Mouse (Mus musculus) neutrophil, adult 5-6 weeks (primary cell): ENCODE measurements at regions not wholly inside any gene's neighbourhood (a gene's known extent, or its start where the extent isn't known, plus 50 kb on each side); places are given as distances from the start of the nearest gene placed in this dataset.

ENCODE experiments used
- ATAC-seq: fragments of 151-379, 151-347 bp; 2 replicates; pipeline ENCODE4 v1.8.0; 2017; ENCODE audit warnings: mild to moderate bottlenecking, moderate TSS enrichment; ENCODE audit not compliant: insufficient number of reproducible peaks, poor library complexity, low FRiP score, severe bottlenecking; ENCODE audit errors: extremely low read depth

GRCm38 (mm10) chr2:160503597-160504393, 136.9 kb upstream of the Mafb start:
- ATAC-seq: no peak

- no peak for ATAC-seq
Observed at GRCm38 (mm10) chr2:160504394-160504657, 137.5 kb upstream of the Mafb start.

- ATAC-seq: no peak
Observed at GRCm38 (mm10) chr2:160507371-160507770, 138.3 kb upstream of the Top1 start.

DNA sequence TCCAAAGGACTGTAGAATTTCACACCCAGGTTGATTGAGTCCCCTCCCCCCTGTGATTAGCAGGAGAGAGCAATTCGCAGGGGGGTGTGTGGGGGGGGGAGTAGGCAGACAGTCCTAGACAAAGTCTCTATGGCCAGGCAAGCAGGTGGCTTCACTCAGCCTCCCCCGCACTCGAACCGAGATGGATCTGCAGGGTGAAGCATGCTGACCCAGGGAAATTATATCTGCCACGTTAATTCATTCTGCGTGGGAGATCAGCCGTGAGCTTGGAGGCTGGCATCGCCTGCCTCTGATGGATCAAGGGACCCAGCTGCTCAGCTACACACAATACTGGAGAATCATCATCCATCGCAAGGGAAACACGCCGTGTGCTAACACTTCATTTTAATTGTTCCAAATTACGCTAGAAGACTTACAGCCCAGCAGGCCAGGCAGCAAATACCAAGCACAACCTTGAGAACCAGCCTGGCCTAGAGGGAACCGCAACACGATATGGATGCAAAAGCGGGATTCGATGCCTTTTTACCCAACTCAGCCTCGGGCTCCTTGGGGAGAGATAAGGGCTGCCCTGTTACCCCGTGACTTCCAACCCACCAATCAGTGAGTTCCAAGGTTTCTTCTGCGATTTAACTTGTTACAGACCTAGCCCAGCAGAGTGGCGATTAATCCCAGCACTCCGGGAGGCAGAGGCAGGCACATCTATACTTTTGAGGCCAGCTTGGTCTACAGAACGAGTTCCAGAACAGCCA, 137.7 kb upstream of the Top1 start:
- ATAC-seq: no peak

- ATAC-seq: no peak
Observed at GRCm38 (mm10) chr2:160510159-160510558, 135.5 kb upstream of the Top1 start.

DNA sequence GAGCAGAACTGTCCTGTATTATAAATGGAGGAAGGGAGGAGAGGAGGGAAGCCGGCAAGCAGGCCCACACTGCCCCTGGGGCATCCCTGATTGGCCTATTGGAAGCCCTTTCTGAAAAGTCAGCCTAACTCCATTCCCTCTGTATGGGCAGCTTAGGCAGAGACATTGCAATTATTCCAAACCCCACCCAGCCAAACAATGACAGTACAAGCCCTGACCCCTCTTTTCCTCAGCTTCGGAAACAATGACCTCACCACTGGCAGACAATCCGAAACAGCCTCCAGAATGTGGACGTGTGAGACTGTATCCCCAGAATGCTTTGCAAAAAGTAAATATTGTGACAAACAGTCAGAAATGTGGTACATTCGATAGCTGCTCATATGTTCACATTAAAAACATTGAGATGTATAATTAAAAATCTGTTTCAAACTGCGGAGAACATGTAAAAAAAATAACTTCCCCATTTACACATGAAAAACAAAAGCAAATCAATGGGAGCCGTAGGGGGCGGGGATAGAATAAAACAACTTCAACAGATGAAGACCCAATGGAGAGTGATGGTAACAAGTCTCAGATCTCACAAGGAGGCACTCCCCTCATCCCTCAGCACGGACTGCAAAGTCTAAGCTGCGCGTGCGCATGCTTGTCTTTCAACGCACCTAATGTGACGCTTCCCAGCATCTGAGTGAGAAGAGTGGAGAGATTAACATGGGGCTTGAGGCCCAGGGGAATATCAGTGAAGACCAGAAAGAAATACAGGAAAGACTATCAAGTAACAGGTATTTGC, 134.9 kb upstream of the Top1 start:
- ATAC-seq: no peak

- no peak for ATAC-seq
Observed at GRCm38 (mm10) chr2:160515621-160516020, 130.1 kb upstream of the Top1 start.

DNA sequence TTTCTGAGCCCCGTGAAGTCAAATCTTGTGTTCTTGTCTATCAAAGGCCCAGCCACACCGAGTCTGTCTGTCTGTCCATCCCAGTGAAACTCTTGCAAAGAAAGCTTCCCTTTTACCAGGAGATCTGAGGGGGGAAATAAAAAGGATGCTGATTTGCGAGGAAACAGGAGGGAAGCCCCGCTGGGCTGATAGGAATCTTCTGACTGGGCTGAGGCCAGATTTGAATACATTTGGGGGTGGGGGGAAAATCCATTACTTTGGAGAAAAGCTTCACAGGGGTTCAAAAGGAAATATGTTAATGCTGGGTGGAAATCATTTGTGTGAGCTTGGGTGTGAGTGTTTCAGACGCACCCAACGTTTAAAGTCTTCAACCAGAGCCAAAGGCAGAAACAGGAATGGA, 129.2 kb upstream of the Top1 start:
- ATAC-seq: no peak

DNA sequence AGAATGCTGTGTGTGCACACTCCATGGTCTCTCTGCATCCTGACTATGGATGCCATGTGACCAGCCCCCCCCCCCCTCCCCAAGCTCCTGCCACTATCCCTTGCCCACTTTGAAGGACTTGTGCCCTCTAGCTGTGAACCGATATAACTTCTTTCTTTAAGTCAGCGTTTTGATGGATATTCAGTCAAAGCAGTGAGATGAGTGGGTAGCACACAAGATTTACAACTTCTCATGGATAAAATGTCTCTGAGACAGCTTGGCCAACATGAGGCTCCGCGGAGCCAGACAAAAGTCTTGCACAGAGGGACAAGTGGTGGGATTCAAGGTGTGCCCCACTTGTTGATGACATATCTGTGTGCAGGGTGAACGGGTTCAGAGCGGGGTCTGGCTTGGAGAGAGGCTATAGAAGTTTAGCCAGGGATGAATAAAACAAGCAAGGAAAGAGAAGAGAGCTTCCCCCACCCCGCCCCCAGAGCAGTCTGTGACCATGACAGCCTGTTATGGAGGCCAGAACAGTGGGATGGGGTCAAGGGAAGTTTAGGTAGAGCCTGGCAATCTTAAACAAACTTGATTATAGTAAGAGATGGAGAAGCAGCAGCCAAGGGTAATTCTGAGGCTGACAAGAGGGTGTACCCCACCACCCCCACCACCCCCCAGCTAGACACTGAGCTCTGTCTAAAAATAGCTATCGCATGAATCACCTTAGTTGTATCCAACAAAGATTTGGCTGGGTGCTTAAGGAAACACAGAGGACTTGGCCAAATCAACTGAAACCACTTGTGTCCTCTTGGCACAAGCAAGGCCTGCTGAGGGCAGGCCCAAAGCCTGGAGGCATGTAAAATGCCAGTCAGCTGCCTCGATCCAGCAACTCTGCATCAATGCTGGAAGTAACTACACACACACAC, 120.1 kb upstream of the Top1 start:
- no peak for ATAC-seq

GRCm38 (mm10) chr2:160526377-160527125, 119.1 kb upstream of the Top1 start:
- ATAC-seq: no peak

GRCm38 (mm10) chr2:160529306-160529705, 116.4 kb upstream of the Top1 start:
- no peak for ATAC-seq

DNA sequence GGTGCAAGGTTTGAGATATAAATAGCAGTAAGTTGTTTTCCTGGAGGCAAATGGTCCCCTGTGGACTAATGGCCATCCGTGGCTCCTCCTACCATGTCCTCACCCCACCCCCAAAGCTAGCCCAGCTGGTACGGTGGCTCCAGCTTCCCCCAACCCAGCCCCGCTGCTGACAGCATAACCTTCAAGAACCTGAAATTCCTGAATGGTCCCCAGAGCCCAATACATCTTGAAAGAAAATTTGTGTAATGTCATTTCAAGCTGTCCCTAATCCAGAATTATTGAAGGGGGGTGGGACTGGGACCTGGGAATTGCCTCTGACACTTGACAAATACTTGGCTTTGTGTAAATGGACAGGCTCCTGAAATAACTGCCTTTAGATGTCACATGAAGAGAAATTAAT, 115.3 kb upstream of the Top1 start:
- no peak for ATAC-seq

DNA sequence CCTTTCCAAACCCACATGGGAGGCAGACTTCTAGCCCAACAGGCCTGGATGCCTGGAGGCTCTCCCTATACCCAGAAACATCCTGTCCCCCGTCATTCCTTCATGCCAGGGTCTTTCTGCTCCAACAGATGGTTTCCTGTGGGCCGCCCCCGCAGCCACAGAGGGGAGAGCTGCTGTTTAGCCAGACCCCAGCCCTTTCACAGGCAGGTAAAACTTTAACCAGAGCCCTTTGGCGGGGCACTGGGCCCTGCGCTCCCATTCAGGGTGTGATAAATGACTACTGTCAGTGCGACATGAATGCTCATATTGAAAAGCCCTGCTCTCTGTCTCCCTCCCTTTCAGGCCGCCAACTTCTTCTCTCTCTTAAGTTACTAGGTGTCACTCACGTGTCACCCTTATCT, 108.4 kb upstream of the Top1 start:
- no peak for ATAC-seq

GRCm38 (mm10) chr2:160545527-160545926, 100.2 kb upstream of the Top1 start:
- no peak for ATAC-seq

GRCm38 (mm10) chr2:160552121-160552669, 93.5 kb upstream of the Top1 start:
- ATAC-seq: no peak

GRCm38 (mm10) chr2:160561711-160562110, 84.0 kb upstream of the Top1 start:
- ATAC-seq: no peak

GRCm38 (mm10) chr2:160567813-160568212, 77.9 kb upstream of the Top1 start:
- no peak for ATAC-seq

- ATAC-seq: no peak
Observed at GRCm38 (mm10) chr2:160569496-160569895, 76.2 kb upstream of the Top1 start.
